Mouse (Mus musculus) lung, postnatal 0 days (tissue): ENCODE results near the gene Itgb3.

Experiments
- CTCF ChIP-seq: IDR thresholded peaks from 2 replicates; pipeline ENCODE4 v1.5.1; 2016; ENCODE audit warnings: antibody characterized with exemption, mild to moderate bottlenecking
- EP300 ChIP-seq: IDR thresholded peaks from 2 replicates; pipeline ENCODE4 v1.6.1; 2016; ENCODE audit warnings: antibody characterized with exemption, mild to moderate bottlenecking, control low read depth

DNA sequence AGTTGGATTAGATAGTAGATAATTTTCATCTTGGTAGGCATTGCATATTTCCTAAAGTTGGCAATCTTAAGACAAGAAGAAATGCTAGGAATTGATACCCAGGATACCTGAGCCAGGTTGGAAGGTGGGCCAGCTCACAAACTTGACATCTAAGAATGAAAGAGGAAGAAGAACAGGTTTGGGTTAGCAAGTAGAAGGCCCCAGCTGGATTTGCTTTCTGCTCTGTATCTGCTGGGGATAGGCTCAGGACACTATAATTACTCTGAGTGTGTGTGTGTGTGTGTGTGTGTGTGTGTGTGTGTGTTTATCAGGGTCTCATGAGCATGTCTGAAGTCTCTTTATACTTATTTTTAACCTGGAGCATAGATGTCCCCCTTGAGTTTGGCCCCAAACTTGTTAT is 18.8 kb downstream of the Itgb3 start:
- no peak for TF ChIP-seq CTCF
- no peak for TF ChIP-seq EP300
